Mouse (Mus musculus) neural tube, embryonic 15.5 days (tissue): ENCODE data around the gene Olfr90. TPM values are rescaled to one million over a fixed set of nuclear protein-coding genes. Genes with fewer than 3 reads are reported as not detected.
"Not testable (repeated sequence)": the region's sequence is repeated elsewhere in the genome, so short reads cannot be mapped to it uniquely, and the experiment has no call there.

ENCODE experiments used
- ATAC-seq: fragments of 200-750 bp; cut with Nextera tagmentation; 2 replicates; pipeline ENCODE4 v1.8.0; 2017; ENCODE audit warnings: mild to moderate bottlenecking, moderate TSS enrichment, moderate library complexity; ENCODE audit not compliant: low FRiP score
- H3K27ac ChIP-seq: fragments of 300-500 bp; sonication (generic); replicated peaks from 2 replicates; pipeline ENCODE4 v1.5.1; 2015; ENCODE audit warnings: mild to moderate bottlenecking, inconsistent platforms
- H3K27me3 ChIP-seq: fragments of 300-500 bp; sonication (generic); replicated peaks from 2 replicates; pipeline ENCODE4 v1.6.1; 2015; ENCODE audit warnings: inconsistent platforms
- H3K36me3 ChIP-seq: fragments of 300-500 bp; sonication (generic); 2 replicates; pipeline ENCODE4 v1.6.1; 2015; ENCODE audit warnings: inconsistent platforms
- H3K4me1 ChIP-seq: fragments of 300-500 bp; sonication (generic); 2 replicates; pipeline ENCODE4 v1.6.1; 2015; ENCODE audit warnings: inconsistent platforms
- H3K4me2 ChIP-seq: fragments of 300-500 bp; sonication (generic); 2 replicates; pipeline ENCODE4 v1.6.1; 2015; ENCODE audit warnings: inconsistent platforms, mild to moderate bottlenecking, moderate library complexity
- H3K4me3 ChIP-seq: fragments of 300-500 bp; sonication (generic); replicated peaks from 2 replicates; pipeline ENCODE4 v1.5.1; 2015; ENCODE audit warnings: mild to moderate bottlenecking, inconsistent platforms
- H3K9ac ChIP-seq: fragments of 300-500 bp; sonication (generic); replicated peaks from 2 replicates; pipeline ENCODE4 v1.6.1; 2015; ENCODE audit warnings: mild to moderate bottlenecking, inconsistent platforms
- H3K9me3 ChIP-seq: fragments of 300-500 bp; sonication (generic); replicated peaks from 2 replicates; pipeline ENCODE4 v1.6.1; 2016; ENCODE audit warnings: inconsistent platforms
- WGBS: fragments of 180-500 bp; shearing (Covaris S2); methylation state at CpG from one replicate; pipeline ENCODE4 v1.1.7; 2015; ENCODE audit warnings: mixed read lengths; 5-methylcytosine and 5-hydroxymethylcytosine counted together
- polyA plus RNA-seq: library from polyadenylated mRNA; unstranded; fragments of >200 nt; fragmentation: Nextera tagmentation; extraction: Ambion mirVana; gene quantifications from 2 replicates; pipeline ENCODE4 v1.2.1, GENCODE M21; 2015

Gene Olfr90
- 0.06 TPM in 1 of 2 replicates, not detected in the other for polyA plus RNA-seq

DNA sequence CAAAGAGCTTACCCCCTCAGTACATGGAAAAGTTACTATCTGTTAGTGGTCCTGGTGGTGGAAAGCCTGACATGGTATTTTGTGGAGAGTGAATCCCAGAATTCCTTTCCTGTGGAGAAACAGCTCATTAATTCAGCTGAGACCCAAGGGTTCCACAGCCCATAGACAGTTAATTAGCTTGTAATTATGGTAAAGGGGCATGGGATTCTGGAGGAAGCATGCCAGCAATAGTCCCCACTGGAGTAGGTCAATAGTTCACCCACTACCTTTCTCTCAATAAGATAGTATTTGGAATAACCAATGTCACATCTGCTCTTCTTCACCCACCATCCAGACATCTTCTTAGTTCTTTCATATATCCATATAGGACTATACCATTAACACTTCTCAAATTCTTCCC lies at the start of gene Olfr90:
TSS of gene Olfr90 (minus strand) at position 101 of the 400 bp plus-strand sequence.
- Histone ChIP-seq H3K27me3 (no peaks in the 10 kb centered on the region), H3K4me1 (no peaks in the 10 kb centered on the region), H3K27ac (no peak within 1 kb of the TSS), H3K4me2 (no peak within 1 kb of the TSS), H3K9me3 (no peaks in the 10 kb centered on the region), H3K9ac (no peak within 1 kb of the TSS), H3K36me3 (no peaks in the 10 kb centered on the region), H3K4me3 (no peak within 1 kb of the TSS)
- ATAC-seq: no peak

- H3K9me3 ChIP-seq, H3K9ac ChIP-seq, H3K4me2 ChIP-seq, ATAC-seq, H3K4me1 ChIP-seq, H3K4me3 ChIP-seq, H3K27me3 ChIP-seq, H3K36me3 ChIP-seq, H3K27ac ChIP-seq: not testable (repeated sequence)
- 78% methylated on average over 4 of the region's 4 CpGs for WGBS
Observed at GRCm38 (mm10) chr17:37131366-37131765, 43.1 kb upstream of the Olfr90 start.

DNA sequence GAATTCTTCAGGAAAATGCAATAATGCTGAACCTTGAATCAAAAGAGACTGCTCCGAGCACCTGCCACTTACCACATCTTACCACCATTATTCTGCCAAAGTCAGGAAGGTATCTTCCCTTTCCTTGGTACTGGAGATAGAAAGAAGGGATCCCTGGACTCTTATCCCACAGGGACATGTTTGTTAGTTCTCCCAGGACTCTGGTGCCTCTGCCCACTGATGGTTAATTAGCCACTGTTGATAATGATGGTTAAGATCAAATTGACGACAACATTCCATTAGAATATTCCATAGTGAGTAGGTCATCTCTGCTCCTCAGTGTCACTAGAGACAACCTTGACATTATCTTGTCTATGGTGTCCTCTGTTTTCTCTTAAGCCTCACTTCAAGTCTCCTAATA lies 31.7 kb upstream of the Olfr90 start, which contains the start of gene Olfr92:
TSS of gene Olfr92 (minus strand) at position 101 of the 400 bp plus-strand sequence.
- WGBS: 96% methylated on average over 2 of the region's 2 CpGs
- Histone ChIP-seq H3K36me3 (no peaks in the 10 kb centered on the region), H3K4me3 (no peak within 1 kb of the TSS), H3K9ac (no peak within 1 kb of the TSS), H3K4me1 (no peaks in the 10 kb centered on the region), H3K9me3 (no peaks in the 10 kb centered on the region), H3K27me3 (no peaks in the 10 kb centered on the region), H3K4me2 (no peak within 1 kb of the TSS), H3K27ac (no peak within 1 kb of the TSS)
- no peak for ATAC-seq

- no peaks in the 10 kb centered on the region for H3K9me3 ChIP-seq
- H3K27me3 ChIP-seq: no peaks in the 10 kb centered on the region
- H3K4me2 ChIP-seq: no peak within 1 kb of the TSS
- ATAC-seq: no peak
- H3K36me3 ChIP-seq: no peaks in the 10 kb centered on the region
- no peak within 1 kb of the TSS for H3K9ac ChIP-seq
- H3K4me1 ChIP-seq: no peaks in the 10 kb centered on the region
- 91% methylated on average over 1 of the region's 1 CpGs for WGBS
- H3K27ac ChIP-seq: no peak within 1 kb of the TSS
- H3K4me3 ChIP-seq: no peak within 1 kb of the TSS
Observed at GRCm38 (mm10) chr17:37098178-37098577, 9.9 kb upstream of the Olfr90 start, which contains the start of gene Olfr91. Gene Olfr91 (minus strand): TSS chr17:37098278.

GRCm38 (mm10) chr17:37093289-37093688 lies 5.0 kb upstream of the Olfr90 start:
- WGBS: 80% methylated on average over 5 of the region's 5 CpGs
- no peaks in the 10 kb centered on the region for H3K9me3 ChIP-seq
- no peaks in the 10 kb centered on the region for H3K36me3 ChIP-seq
- no peak overlapping the region for H3K4me3 ChIP-seq
- no peaks in the 10 kb centered on the region for H3K27me3 ChIP-seq
- H3K4me1 ChIP-seq: no peaks in the 10 kb centered on the region
- no peak overlapping the region for H3K4me2 ChIP-seq
- no peak for ATAC-seq
- no peak overlapping the region for H3K9ac ChIP-seq
- no peak overlapping the region for H3K27ac ChIP-seq

- WGBS: 83% methylated on average over 1 of the region's 1 CpGs
- Histone ChIP-seq H3K4me3 (no peak overlapping the region), H3K4me1 (no peaks in the 10 kb centered on the region), H3K9me3 (no peaks in the 10 kb centered on the region), H3K9ac (no peak overlapping the region), H3K4me2 (no peak overlapping the region), H3K27me3 (no peaks in the 10 kb centered on the region), H3K36me3 (no peaks in the 10 kb centered on the region), H3K27ac (no peak overlapping the region)
- no peak for ATAC-seq
Observed at GRCm38 (mm10) chr17:37092198-37092597, 3.9 kb upstream of the Olfr90 start.

GRCm38 (mm10) chr17:37085545-37085944 lies 2.8 kb downstream of the Olfr90 start:
- Histone ChIP-seq H3K27ac (no peak overlapping the region), H3K36me3 (no peaks in the 10 kb centered on the region), H3K27me3 (no peaks in the 10 kb centered on the region), H3K4me2 (no peak overlapping the region), H3K4me3 (no peak overlapping the region), H3K9ac (no peak overlapping the region), H3K9me3 (no peaks in the 10 kb centered on the region), H3K4me1 (no peaks in the 10 kb centered on the region)
- WGBS: 82% methylated on average over 10 of the region's 10 CpGs
- ATAC-seq: no peak

- Histone ChIP-seq H3K27ac (no peak overlapping the region), H3K4me2 (no peak overlapping the region), H3K9ac (no peak overlapping the region), H3K27me3 (no peaks in the 10 kb centered on the region), H3K4me3 (no peak overlapping the region), H3K9me3 (no peaks in the 10 kb centered on the region), H3K36me3 (no peaks in the 10 kb centered on the region), H3K4me1 (peaks cover 7% of the 10 kb centered on the region; the same call in 1 of the 2 replicates)
- no peak for ATAC-seq
- WGBS: 71% methylated on average over 5 of the region's 5 CpGs
Observed at GRCm38 (mm10) chr17:37084632-37085031, 3.7 kb downstream of the Olfr90 start.

GRCm38 (mm10) chr17:37083327-37083726 lies 5.0 kb downstream of the Olfr90 start:
- Histone ChIP-seq H3K4me2 (no peak overlapping the region), H3K9me3 (no peaks in the 10 kb centered on the region), H3K27ac (no peak overlapping the region), H3K4me3 (no peak overlapping the region), H3K36me3 (no peaks in the 10 kb centered on the region), H3K27me3 (no peaks in the 10 kb centered on the region), H3K9ac (no peak overlapping the region), H3K4me1 (peaks cover 14% of the 10 kb centered on the region)
- ATAC-seq: peak; percentile 51
- 6% methylated on average over 8 of the region's 8 CpGs for WGBS

DNA sequence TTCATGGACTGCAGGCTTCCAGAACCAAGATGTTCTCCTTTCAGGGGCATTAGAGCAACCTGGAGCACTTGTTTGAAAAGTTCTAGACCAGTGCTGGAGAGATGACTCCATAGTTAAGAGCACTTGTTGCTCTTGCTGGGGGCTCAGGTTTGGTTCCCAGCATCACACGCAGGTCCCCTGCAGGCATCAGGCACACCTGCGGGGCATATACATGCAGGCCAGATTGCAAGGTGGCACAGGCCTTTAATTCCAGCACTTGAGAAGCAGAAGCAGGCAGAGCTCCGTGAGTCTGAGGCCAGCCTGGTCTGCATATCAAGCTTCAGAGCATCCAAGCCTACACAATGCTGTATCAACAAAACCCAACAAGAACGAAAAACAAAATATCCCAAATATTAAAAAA lies 6.6 kb downstream of the Olfr90 start:
- Histone ChIP-seq H3K9me3 (no peaks in the 10 kb centered on the region), H3K4me2 (no peak overlapping the region), H3K9ac (no peak overlapping the region), H3K27ac (no peak overlapping the region), H3K27me3 (no peaks in the 10 kb centered on the region), H3K36me3 (peaks cover 1% of the 10 kb centered on the region), H3K4me3 (no peak overlapping the region), H3K4me1 (peaks cover 14% of the 10 kb centered on the region)
- 90% methylated on average over 4 of the region's 4 CpGs for WGBS
- ATAC-seq: no peak

GRCm38 (mm10) chr17:37080119-37080518 lies 8.2 kb downstream of the Olfr90 start:
- no peak overlapping the region for H3K4me3 ChIP-seq
- peaks cover 17% of the 10 kb centered on the region for H3K36me3 ChIP-seq
- no peaks in the 10 kb centered on the region for H3K9me3 ChIP-seq
- no peak overlapping the region for H3K9ac ChIP-seq
- no peak overlapping the region for H3K4me2 ChIP-seq
- H3K27ac ChIP-seq: no peak overlapping the region
- H3K27me3 ChIP-seq: no peaks in the 10 kb centered on the region
- H3K4me1 ChIP-seq: peaks cover 14% of the 10 kb centered on the region
- ATAC-seq: no peak
- WGBS: 16% methylated on average over 5 of the region's 5 CpGs

GRCm38 (mm10) chr17:37078990-37079389 lies 9.3 kb downstream of the Olfr90 start:
- Histone ChIP-seq H3K27me3 (no peaks in the 10 kb centered on the region), H3K9ac (no peak overlapping the region), H3K36me3 (peaks cover 28% of the 10 kb centered on the region), H3K9me3 (no peaks in the 10 kb centered on the region), H3K4me3 (no peak overlapping the region), H3K4me1 (peaks cover 14% of the 10 kb centered on the region), H3K27ac (0 out of 2 replicates have a peak overlapping the region, but pooled peaks have one; percentile 51), H3K4me2 (no peak overlapping the region)
- ATAC-seq: peak; percentile 23; the same call in 1 of the 2 replicates
- 14% methylated on average over 2 of the region's 2 CpGs for WGBS

GRCm38 (mm10) chr17:37078193-37078592 lies 10.1 kb downstream of the Olfr90 start:
- Histone ChIP-seq H3K4me3 (no peak overlapping the region), H3K9ac (no peak overlapping the region), H3K27ac (no peak overlapping the region), H3K27me3 (no peaks in the 10 kb centered on the region), H3K4me1 (peaks cover 14% of the 10 kb centered on the region), H3K4me2 (no peak overlapping the region), H3K36me3 (peaks cover 36% of the 10 kb centered on the region), H3K9me3 (no peaks in the 10 kb centered on the region)
- 10% methylated on average over 1 of the region's 1 CpGs for WGBS
- ATAC-seq: no peak
